Mouse (Mus musculus) forebrain, embryonic 12.5 days (tissue): ENCODE measurements around the gene Cdh24. TPM values are rescaled to one million over a fixed set of nuclear protein-coding genes. Genes with fewer than 3 reads are reported as not detected.

Experiments used
- ATAC-seq: fragments of 200-750 bp; cut with Nextera tagmentation; 2 replicates; pipeline ENCODE4 v1.8.0; 2017; ENCODE audit warnings: moderate TSS enrichment; ENCODE audit not compliant: low FRiP score
- H3K27ac ChIP-seq: fragments of 300-500 bp; sonication (generic); 2 replicates; pipeline ENCODE4 v1.5.1; 2016; ENCODE audit warnings: mild to moderate bottlenecking
- H3K27me3 ChIP-seq: fragments of 300-500 bp; sonication (generic); 2 replicates; pipeline ENCODE4 v1.6.1; 2016; ENCODE audit warnings: mild to moderate bottlenecking
- H3K36me3 ChIP-seq: fragments of 300-500 bp; sonication (generic); replicated peaks from 2 replicates; pipeline ENCODE4 v1.6.1; 2016; ENCODE audit warnings: mild to moderate bottlenecking
- H3K4me1 ChIP-seq: fragments of 300-500 bp; sonication (generic); 2 replicates; pipeline ENCODE4 v1.6.1; 2016
- H3K4me2 ChIP-seq: fragments of 300-500 bp; sonication (generic); 2 replicates; pipeline ENCODE4 v1.6.1; 2016; ENCODE audit warnings: mild to moderate bottlenecking, moderate library complexity
- H3K4me3 ChIP-seq: fragments of 300-500 bp; sonication (generic); replicated peaks from 2 replicates; pipeline ENCODE4 v1.5.1; 2016; ENCODE audit warnings: mild to moderate bottlenecking
- H3K9ac ChIP-seq: fragments of 300-500 bp; sonication (generic); 2 replicates; pipeline ENCODE4 v1.6.1; 2016; ENCODE audit warnings: mild to moderate bottlenecking
- H3K9me3 ChIP-seq: fragments of 300-500 bp; sonication (generic); 2 replicates; pipeline ENCODE4 v1.6.1; 2016
- WGBS: fragments of 180-500 bp; shearing (Covaris S2); methylation state at CpG from one replicate; pipeline ENCODE4 v1.1.7; 2016; 5-methylcytosine and 5-hydroxymethylcytosine counted together
- polyA plus RNA-seq: library from polyadenylated mRNA; unstranded; fragments of >200 nt; fragmentation: Nextera tagmentation; extraction: Ambion mirVana; gene quantifications from 2 replicates; pipeline ENCODE4 v1.2.1, GENCODE M21; 2016

Gene Cdh24
- polyA plus RNA-seq = 9.8 and 10.7 TPM in 2 replicates

GRCm38 (mm10) chr14:54641305-54641969 is at the start of gene Cdh24:
Gene Cdh24, minus strand, starts transcription at chr14:54641364.
- H3K27ac ChIP-seq = peak within 1 kb of the TSS; percentile 91
- peak; percentile 92 for ATAC-seq
- H3K4me2 ChIP-seq = peak within 1 kb of the TSS; percentile 97
- H3K27me3 ChIP-seq = no peaks in the 10 kb centered on the region
- WGBS = under 1% methylated on average over 45 of the region's 52 CpGs
- peak within 1 kb of the TSS; percentile 96 for H3K9ac ChIP-seq
- H3K4me1 ChIP-seq = peaks cover 22% of the 10 kb centered on the region
- peak within 1 kb of the TSS; percentile 84 for H3K4me3 ChIP-seq
- H3K36me3 ChIP-seq = peaks cover 64% of the 10 kb centered on the region
- no peaks in the 10 kb centered on the region for H3K9me3 ChIP-seq

- H3K27ac ChIP-seq = peak overlapping the region; percentile 61
- no peaks in the 10 kb centered on the region for H3K27me3 ChIP-seq
- peak overlapping the region; percentile 88 for H3K9ac ChIP-seq
- H3K36me3 ChIP-seq = peaks cover 37% of the 10 kb centered on the region
- H3K4me3 ChIP-seq = peak overlapping the region; percentile 86
- no peak for ATAC-seq
- H3K4me1 ChIP-seq = peaks cover 24% of the 10 kb centered on the region
- 11% methylated on average over 8 of the region's 8 CpGs for WGBS
- H3K9me3 ChIP-seq = no peaks in the 10 kb centered on the region
- peak overlapping the region; percentile 73 for H3K4me2 ChIP-seq
Observed at GRCm38 (mm10) chr14:54687251-54687650, 46.1 kb upstream of the Cdh24 start.

GRCm38 (mm10) chr14:54686522-54687143 is 45.5 kb upstream of the Cdh24 start, which contains the start of gene Acin1:
Gene Acin1, minus strand, starts transcription at chr14:54686931.
- peaks cover 24% of the 10 kb centered on the region for H3K4me1 ChIP-seq
- no peaks in the 10 kb centered on the region for H3K9me3 ChIP-seq
- WGBS = 0% methylated on average over 44 of the region's 44 CpGs
- H3K4me3 ChIP-seq = peak within 1 kb of the TSS; percentile 86
- H3K4me2 ChIP-seq = peak within 1 kb of the TSS; percentile 83
- peak within 1 kb of the TSS; percentile 88 for H3K9ac ChIP-seq
- peak within 1 kb of the TSS; percentile 96 for H3K27ac ChIP-seq
- peaks cover 43% of the 10 kb centered on the region for H3K36me3 ChIP-seq
- peak; percentile 98 for ATAC-seq
- H3K27me3 ChIP-seq = no peaks in the 10 kb centered on the region

- Histone ChIP-seq H3K36me3 (peaks cover 44% of the 10 kb centered on the region), H3K4me3 (peak within 1 kb of the TSS; percentile 86), H3K9me3 (no peaks in the 10 kb centered on the region), H3K27me3 (no peaks in the 10 kb centered on the region), H3K27ac (peak within 1 kb of the TSS; percentile 96), H3K4me1 (peaks cover 24% of the 10 kb centered on the region), H3K9ac (peak within 1 kb of the TSS; percentile 88), H3K4me2 (peak within 1 kb of the TSS; percentile 83)
- ATAC-seq = peak; percentile 83
- WGBS = under 1% methylated on average over 41 of the region's 41 CpGs
Observed at GRCm38 (mm10) chr14:54686063-54686521, 44.9 kb upstream of the Cdh24 start, which contains the start of gene 1700123O20Rik. Gene 1700123O20Rik, plus strand, starts transcription at chr14:54686216.

GRCm38 (mm10) chr14:54685471-54685870 is 44.3 kb upstream of the Cdh24 start:
- peak; percentile 11; the same call in 1 of the 2 replicates for ATAC-seq
- no peaks in the 10 kb centered on the region for H3K9me3 ChIP-seq
- H3K36me3 ChIP-seq = peaks cover 42% of the 10 kb centered on the region
- 17% methylated on average over 8 of the region's 8 CpGs for WGBS
- H3K9ac ChIP-seq = peak overlapping the region; percentile 88
- H3K4me2 ChIP-seq = peak overlapping the region; percentile 83
- H3K27ac ChIP-seq = peak overlapping the region; percentile 96; the same call in 1 of the 2 replicates
- peaks cover 24% of the 10 kb centered on the region for H3K4me1 ChIP-seq
- H3K4me3 ChIP-seq = peak overlapping the region; percentile 86
- no peaks in the 10 kb centered on the region for H3K27me3 ChIP-seq

- 90% methylated on average over 3 of the region's 3 CpGs for WGBS
Observed at GRCm38 (mm10) chr14:54682396-54682795, 41.2 kb upstream of the Cdh24 start.

GRCm38 (mm10) chr14:54678657-54679304 is 37.6 kb upstream of the Cdh24 start:
- H3K4me3 ChIP-seq = no peak overlapping the region
- H3K36me3 ChIP-seq = peaks cover 77% of the 10 kb centered on the region
- no peaks in the 10 kb centered on the region for H3K9me3 ChIP-seq
- no peak overlapping the region for H3K27ac ChIP-seq
- no peak for ATAC-seq
- no peaks in the 10 kb centered on the region for H3K4me1 ChIP-seq
- 92% methylated on average over 16 of the region's 16 CpGs for WGBS
- H3K4me2 ChIP-seq = no peak overlapping the region
- no peaks in the 10 kb centered on the region for H3K27me3 ChIP-seq
- no peak overlapping the region for H3K9ac ChIP-seq

More at GRCm38 (mm10) chr14:54682396-54682795, 41.2 kb upstream of the Cdh24 start:
- Histone ChIP-seq H3K9ac (no peak overlapping the region), H3K9me3 (no peaks in the 10 kb centered on the region), H3K36me3 (peaks cover 53% of the 10 kb centered on the region), H3K4me2 (no peak overlapping the region), H3K4me1 (peaks cover 13% of the 10 kb centered on the region), H3K27me3 (no peaks in the 10 kb centered on the region), H3K27ac (no peak overlapping the region), H3K4me3 (no peak overlapping the region)
- no peak for ATAC-seq

GRCm38 (mm10) chr14:54676290-54676689 is 35.1 kb upstream of the Cdh24 start:
- H3K9ac ChIP-seq = no peak overlapping the region
- WGBS = 90% methylated on average over 5 of the region's 5 CpGs
- no peaks in the 10 kb centered on the region for H3K27me3 ChIP-seq
- H3K4me3 ChIP-seq = no peak overlapping the region
- H3K36me3 ChIP-seq = peaks cover 74% of the 10 kb centered on the region
- H3K9me3 ChIP-seq = no peaks in the 10 kb centered on the region
- ATAC-seq = no peak
- no peaks in the 10 kb centered on the region for H3K4me1 ChIP-seq
- no peak overlapping the region for H3K27ac ChIP-seq
- no peak overlapping the region for H3K4me2 ChIP-seq

- H3K9me3 ChIP-seq = no peaks in the 10 kb centered on the region
- no peak overlapping the region for H3K9ac ChIP-seq
- H3K4me2 ChIP-seq = no peak overlapping the region
- H3K27ac ChIP-seq = no peak overlapping the region
- no peak overlapping the region for H3K4me3 ChIP-seq
- no peak for ATAC-seq
- H3K36me3 ChIP-seq = peaks cover 67% of the 10 kb centered on the region
- H3K4me1 ChIP-seq = no peaks in the 10 kb centered on the region
- H3K27me3 ChIP-seq = no peaks in the 10 kb centered on the region
- 87% methylated on average over 2 of the region's 2 CpGs for WGBS
Observed at GRCm38 (mm10) chr14:54674317-54674716, 33.2 kb upstream of the Cdh24 start.

- Histone ChIP-seq H3K9ac (no peak overlapping the region), H3K4me1 (no peaks in the 10 kb centered on the region), H3K27me3 (no peaks in the 10 kb centered on the region), H3K36me3 (peaks cover 68% of the 10 kb centered on the region), H3K27ac (no peak overlapping the region), H3K4me2 (no peak overlapping the region), H3K9me3 (no peaks in the 10 kb centered on the region), H3K4me3 (no peak overlapping the region)
- WGBS = 81% methylated on average over 4 of the region's 4 CpGs
- ATAC-seq = no peak
Observed at GRCm38 (mm10) chr14:54669381-54669780, 28.2 kb upstream of the Cdh24 start.

- H3K4me1 ChIP-seq = no peaks in the 10 kb centered on the region
- H3K4me3 ChIP-seq = no peak overlapping the region
- H3K27me3 ChIP-seq = no peaks in the 10 kb centered on the region
- H3K27ac ChIP-seq = no peak overlapping the region
- no peak overlapping the region for H3K4me2 ChIP-seq
- ATAC-seq = no peak
- whole genome bisulfite sequencing = 92% methylated on average over 10 of the region's 10 CpGs
- no peak overlapping the region for H3K9ac ChIP-seq
- no peaks in the 10 kb centered on the region for H3K9me3 ChIP-seq
- peaks cover 90% of the 10 kb centered on the region for H3K36me3 ChIP-seq
Observed at GRCm38 (mm10) chr14:54664477-54665222, 23.5 kb upstream of the Cdh24 start.

- peaks cover 97% of the 10 kb centered on the region for H3K36me3 ChIP-seq
- no peak for ATAC-seq
- no peaks in the 10 kb centered on the region for H3K27me3 ChIP-seq
- H3K9me3 ChIP-seq = no peaks in the 10 kb centered on the region
- no peaks in the 10 kb centered on the region for H3K4me1 ChIP-seq
- H3K27ac ChIP-seq = no peak overlapping the region
- H3K9ac ChIP-seq = no peak overlapping the region
- H3K4me2 ChIP-seq = no peak overlapping the region
- WGBS = 95% methylated on average over 2 of the region's 2 CpGs
- H3K4me3 ChIP-seq = no peak overlapping the region
Observed at GRCm38 (mm10) chr14:54660009-54660408, 18.8 kb upstream of the Cdh24 start.
